Mouse (Mus musculus) hindbrain, postnatal 0 days (tissue): ENCODE results near the gene Gm9833. TPM values are rescaled to one million over a fixed set of nuclear protein-coding genes. Genes with fewer than 3 reads are reported as not detected.

Experiments
- ATAC-seq: fragments of 200-750 bp; cut with Nextera tagmentation; 2 replicates; pipeline ENCODE4 v1.8.0; 2017; ENCODE audit warnings: mild to moderate bottlenecking, moderate TSS enrichment, moderate library complexity
- DNase-seq: peaks from one replicate; pipeline ENCODE4 v3.0.0-alpha.2; 2015; ENCODE audit warnings: low spot score
- H3K27ac ChIP-seq: fragments of 300-500 bp; sonication (generic); 2 replicates; pipeline ENCODE4 v1.5.1; 2014; ENCODE audit warnings: mild to moderate bottlenecking
- H3K27me3 ChIP-seq: fragments of 300-500 bp; sonication (generic); 2 replicates; pipeline ENCODE4 v1.6.1; 2014; ENCODE audit warnings: low read length, mixed read lengths; ENCODE audit not compliant: insufficient read depth
- H3K36me3 ChIP-seq: fragments of 300-500 bp; sonication (generic); 2 replicates; pipeline ENCODE4 v1.6.1; 2014; ENCODE audit warnings: low read length, mixed read lengths; ENCODE audit not compliant: insufficient read depth
- H3K4me1 ChIP-seq: fragments of 300-500 bp; sonication (generic); 2 replicates; pipeline ENCODE4 v1.6.1; 2014; ENCODE audit warnings: antibody characterized with exemption, low read length, mixed read lengths; ENCODE audit not compliant: insufficient read depth
- H3K4me2 ChIP-seq: fragments of 300-500 bp; sonication (generic); 2 replicates; pipeline ENCODE4 v1.6.1; 2014; ENCODE audit warnings: low read depth, mild to moderate bottlenecking, low read length, moderate library complexity, mixed read lengths
- H3K4me3 ChIP-seq: fragments of 300-500 bp; sonication (generic); 2 replicates; pipeline ENCODE4 v1.5.1; 2014; ENCODE audit warnings: low read length
- H3K9ac ChIP-seq: fragments of 300-500 bp; sonication (generic); replicated peaks from 2 replicates; pipeline ENCODE4 v1.6.1; 2014; ENCODE audit warnings: mild to moderate bottlenecking, low read length, moderate library complexity, mixed read lengths
- H3K9me3 ChIP-seq: fragments of 300-500 bp; sonication (generic); 2 replicates; pipeline ENCODE4 v1.6.1; 2016; ENCODE audit warnings: low read length, mixed read lengths
- CTCF ChIP-seq: IDR thresholded peaks from 2 replicates; pipeline ENCODE4 v1.5.1; 2016; ENCODE audit warnings: antibody characterized with exemption, control low read depth, low read depth
- WGBS: fragments of 180-500 bp; shearing (Covaris S2); extraction: QIAGEN DNeasy Blood & Tissue Kit; methylation state at CpG from one replicate; pipeline ENCODE4 v1.1.7; 2014; 5-methylcytosine and 5-hydroxymethylcytosine counted together
- polyA plus RNA-seq: library from polyadenylated mRNA; unstranded; fragments of >200 nt; fragmentation: Nextera tagmentation; extraction: Ambion mirVana; gene quantifications from 2 replicates; pipeline ENCODE4 v1.2.1, GENCODE M21; 2015
- total RNA-seq: library from RNA; depleted of rRNA; stranded (reverse); fragments of >200 nt; gene quantifications from 2 replicates; pipeline ENCODE4 v1.2.3, GENCODE M21; 2014

The Gm9833 gene
- total and polyA plus RNA-seq, 2 experiments from 2014 or later, result 1.4 to 3.7 TPM

DNA sequence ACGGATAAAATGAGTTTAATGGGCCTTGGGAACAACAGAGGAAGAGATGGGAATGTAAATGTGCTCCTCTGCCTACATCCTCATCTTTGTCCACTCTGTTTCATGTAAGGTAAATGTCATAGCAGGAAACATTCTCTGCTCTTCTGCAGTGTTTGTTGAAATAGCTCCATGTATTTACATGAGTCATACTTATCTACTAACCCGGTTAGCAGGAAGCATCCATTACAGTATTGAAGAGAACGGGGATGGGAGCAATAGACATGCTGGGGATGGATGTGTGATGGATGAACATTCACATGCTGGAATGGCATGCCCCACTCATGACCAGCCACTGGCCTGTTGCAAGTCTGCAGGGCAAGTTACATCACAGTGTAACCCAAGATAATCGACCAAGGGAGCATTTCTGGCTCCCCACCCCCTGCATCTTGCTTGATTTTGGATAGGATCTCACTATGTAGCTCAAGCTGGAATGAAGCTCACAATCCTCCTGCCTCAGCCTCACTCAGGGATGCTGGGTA is 5.3 kb upstream of the Gm9833 start:
- Histone ChIP-seq H3K9me3 (no peaks in the 10 kb centered on the region), H3K9ac (no peak overlapping the region), H3K27me3 (no peaks in the 10 kb centered on the region), H3K27ac (peak overlapping the region; percentile 79; the same call in 1 of the 2 replicates), H3K4me1 (0 out of 2 replicates have a peak, but pooled peaks cover 6% of the 10 kb centered on the region), H3K36me3 (no peaks in the 10 kb centered on the region), H3K4me2 (no peak overlapping the region), H3K4me3 (no peak overlapping the region)
- DNase-seq, result no peak
- 63% methylated on average over 4 of the region's 4 CpGs for WGBS
- peak; percentile 13; the same call in 1 of the 2 replicates for ATAC-seq
- TF ChIP-seq CTCF, result no peak

DNA sequence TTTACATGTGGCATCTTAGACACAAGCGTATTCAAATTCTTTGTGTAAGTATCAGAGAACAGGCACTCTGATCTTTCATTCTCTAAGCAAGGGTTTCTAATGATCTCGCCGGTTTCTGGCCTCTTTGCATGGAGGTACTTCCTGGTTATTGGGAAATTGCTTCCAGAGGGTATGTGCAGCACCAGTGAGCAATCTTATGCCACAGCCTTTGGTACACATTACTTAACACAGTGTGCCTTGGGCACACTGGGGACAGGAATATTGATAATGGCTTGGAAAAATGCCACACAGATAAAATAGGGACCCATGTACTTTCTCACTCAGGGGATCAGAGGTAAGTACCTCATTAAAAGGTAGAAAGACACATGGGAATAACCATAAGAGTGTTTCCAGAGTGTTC is 3.8 kb upstream of the Gm9833 start:
- 0 out of 2 replicates have a peak, but pooled peaks cover 6% of the 10 kb centered on the region for H3K4me1 ChIP-seq
- no peak overlapping the region for H3K4me3 ChIP-seq
- WGBS, result 89% methylated on average over 3 of the region's 3 CpGs
- no peak overlapping the region for H3K9ac ChIP-seq
- no peaks in the 10 kb centered on the region for H3K9me3 ChIP-seq
- TF ChIP-seq CTCF, result no peak
- no peaks in the 10 kb centered on the region for H3K27me3 ChIP-seq
- no peak overlapping the region for H3K4me2 ChIP-seq
- no peaks in the 10 kb centered on the region for H3K36me3 ChIP-seq
- DNase-seq (no peak), ATAC-seq (no peak)
- H3K27ac ChIP-seq, result no peak overlapping the region

DNA sequence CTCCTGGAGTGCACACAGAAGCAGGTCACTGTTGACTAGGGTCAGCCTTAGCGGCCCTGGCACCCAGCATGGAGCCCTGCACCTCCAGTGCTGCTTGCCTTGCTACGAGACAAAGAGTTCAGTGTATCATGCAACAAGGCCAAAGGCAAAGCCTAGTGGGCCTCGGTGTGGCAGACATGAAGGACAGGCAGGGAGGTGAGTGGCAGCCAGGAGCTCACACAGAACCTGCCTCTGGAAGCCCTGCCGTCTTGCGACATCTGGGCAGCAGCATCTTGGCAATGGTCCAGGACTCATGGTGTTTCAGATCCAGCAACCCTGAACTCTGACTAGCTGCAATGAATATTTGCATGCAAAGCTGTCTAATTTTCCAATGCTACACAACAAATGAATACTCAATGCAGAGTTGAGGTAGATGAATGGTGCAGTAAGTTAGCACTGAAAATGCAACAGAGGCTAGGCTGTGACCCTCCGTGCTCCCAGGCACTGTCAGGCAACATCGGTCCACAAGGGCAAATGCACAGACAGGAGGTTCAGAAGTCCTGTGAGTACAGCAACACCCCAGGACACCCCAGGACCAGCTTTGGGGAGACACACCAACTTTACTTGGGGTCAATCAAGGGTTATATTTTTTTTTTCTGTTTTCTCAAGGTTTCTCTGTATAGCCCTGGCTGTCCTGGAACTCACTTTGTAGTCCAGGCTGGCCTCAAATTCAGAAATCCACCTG is 2.4 kb upstream of the Gm9833 start:
- Histone ChIP-seq H3K27ac (no peak overlapping the region), H3K4me1 (0 out of 2 replicates have a peak, but pooled peaks cover 6% of the 10 kb centered on the region), H3K9ac (no peak overlapping the region), H3K4me3 (no peak overlapping the region), H3K9me3 (no peaks in the 10 kb centered on the region), H3K27me3 (no peaks in the 10 kb centered on the region), H3K4me2 (no peak overlapping the region), H3K36me3 (no peaks in the 10 kb centered on the region)
- DNase-seq (peak; percentile 13), ATAC-seq (no peak)
- WGBS, result 57% methylated on average over 7 of the region's 7 CpGs
- no peak for TF ChIP-seq CTCF

DNA sequence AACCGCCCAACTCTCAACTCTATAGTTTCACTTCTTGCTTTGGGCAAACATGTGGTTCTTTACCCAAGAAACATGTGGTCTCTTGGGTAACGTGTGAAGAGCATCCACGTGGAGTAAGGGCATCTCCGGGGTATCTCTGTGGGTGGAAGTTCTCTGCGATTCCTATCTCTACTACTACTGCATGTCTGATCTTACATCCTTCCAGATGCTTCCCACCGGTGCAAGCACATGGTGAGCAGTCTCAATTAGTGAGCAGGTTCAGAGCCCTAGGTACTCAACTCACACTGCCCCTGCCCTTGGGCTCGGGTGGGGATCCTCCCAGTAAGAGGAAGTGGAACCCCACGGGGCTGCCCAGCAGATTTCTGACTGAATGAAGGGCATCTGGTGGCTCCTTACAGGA is 399 bp upstream of the Gm9833 start:
- H3K4me2 ChIP-seq, result no peak overlapping the region
- H3K4me3 ChIP-seq, result no peak overlapping the region
- no peak overlapping the region for H3K27ac ChIP-seq
- TF ChIP-seq CTCF, result no peak
- H3K9me3 ChIP-seq, result no peaks in the 10 kb centered on the region
- H3K27me3 ChIP-seq, result no peaks in the 10 kb centered on the region
- no peak for ATAC-seq
- no peak overlapping the region for H3K9ac ChIP-seq
- H3K4me1 ChIP-seq, result no peaks in the 10 kb centered on the region
- no peak for DNase-seq
- H3K36me3 ChIP-seq, result no peaks in the 10 kb centered on the region
- 92% methylated on average over 8 of the region's 8 CpGs for WGBS

DNA sequence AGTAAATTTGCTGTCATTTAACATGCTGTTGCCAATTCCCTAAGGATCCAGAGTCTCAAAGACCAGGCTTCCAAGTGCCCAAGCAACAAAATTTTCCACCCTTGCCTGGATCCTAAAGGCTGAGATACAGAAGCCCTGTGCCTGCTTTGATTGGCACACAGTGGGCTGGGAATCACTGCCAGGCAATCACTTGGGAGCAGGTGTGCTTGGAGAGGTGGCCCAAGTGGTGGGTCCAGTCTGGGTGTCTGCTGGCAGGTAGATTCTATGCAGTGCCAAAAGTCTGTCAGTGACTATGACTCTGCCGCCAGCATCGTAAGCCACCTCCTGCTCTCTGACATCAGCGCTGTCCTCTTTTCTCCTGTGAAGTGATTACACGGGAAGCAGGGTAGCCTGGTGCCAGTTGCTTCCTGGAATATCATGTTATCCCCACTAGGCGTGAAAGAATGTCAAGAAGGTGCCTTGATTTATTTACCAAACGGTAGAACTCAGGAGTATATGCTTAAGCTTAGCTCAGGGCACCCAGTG is 3.8 kb downstream of the Gm9833 start:
- H3K36me3 ChIP-seq, result no peaks in the 10 kb centered on the region
- no peak overlapping the region for H3K4me2 ChIP-seq
- H3K27me3 ChIP-seq, result no peaks in the 10 kb centered on the region
- no peak overlapping the region for H3K9ac ChIP-seq
- 67% methylated on average over 6 of the region's 6 CpGs for WGBS
- ATAC-seq (0 out of 2 replicates have a peak, but pooled peaks have one; percentile 32), DNase-seq (no peak)
- no peaks in the 10 kb centered on the region for H3K4me1 ChIP-seq
- no peak overlapping the region for H3K27ac ChIP-seq
- TF ChIP-seq CTCF, result no peak
- H3K9me3 ChIP-seq, result no peaks in the 10 kb centered on the region
- no peak overlapping the region for H3K4me3 ChIP-seq

DNA sequence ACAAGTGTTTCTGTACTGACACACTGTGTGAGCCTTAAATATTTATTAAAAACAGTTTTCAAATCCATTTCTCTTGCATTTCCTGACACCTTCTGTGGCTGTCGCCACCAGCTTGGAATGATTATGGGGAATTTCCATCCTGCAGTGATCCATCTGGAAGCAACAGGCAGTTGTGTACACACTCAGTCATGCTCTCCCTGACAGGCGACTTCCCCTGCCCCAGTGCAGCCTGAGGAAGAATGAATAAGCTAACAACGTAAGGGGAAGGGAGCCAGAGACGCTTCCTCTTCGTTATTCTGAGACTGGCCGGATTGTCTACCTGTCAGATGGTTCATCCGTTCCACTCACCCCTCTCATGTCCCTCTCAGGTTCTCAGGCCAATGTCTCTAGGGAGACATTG is 4.6 kb downstream of the Gm9833 start:
- DNase-seq (no peak), ATAC-seq (no peak)
- TF ChIP-seq CTCF, result no peak
- no peak overlapping the region for H3K27ac ChIP-seq
- 40% methylated on average over 7 of the region's 7 CpGs for WGBS
- no peaks in the 10 kb centered on the region for H3K9me3 ChIP-seq
- H3K4me3 ChIP-seq, result no peak overlapping the region
- no peak overlapping the region for H3K4me2 ChIP-seq
- H3K27me3 ChIP-seq, result no peaks in the 10 kb centered on the region
- H3K36me3 ChIP-seq, result no peaks in the 10 kb centered on the region
- no peaks in the 10 kb centered on the region for H3K4me1 ChIP-seq
- H3K9ac ChIP-seq, result no peak overlapping the region

DNA sequence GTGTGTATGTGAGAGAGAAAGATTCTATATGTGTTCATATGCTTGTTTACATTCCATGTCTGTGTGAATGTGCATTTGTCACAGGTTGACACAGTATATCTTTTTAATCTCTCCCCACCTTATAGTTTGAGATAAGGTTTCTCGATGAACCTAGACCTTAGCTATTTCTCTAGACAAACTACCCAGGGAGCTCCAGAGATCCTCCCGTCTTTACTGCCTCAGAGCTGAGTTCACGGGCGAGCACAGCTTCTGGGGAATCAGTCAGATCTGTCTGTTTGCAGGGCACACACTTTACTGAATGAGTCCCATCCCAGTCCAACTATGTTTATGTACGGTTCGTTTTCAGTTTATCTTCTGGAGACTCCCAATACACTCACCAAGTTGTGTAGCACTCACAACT is 5.0 kb downstream of the Gm9833 start:
- WGBS, result 83% methylated on average over 6 of the region's 6 CpGs
- H3K4me1 ChIP-seq, result no peaks in the 10 kb centered on the region
- H3K4me3 ChIP-seq, result no peak overlapping the region
- no peaks in the 10 kb centered on the region for H3K9me3 ChIP-seq
- ATAC-seq (no peak), DNase-seq (no peak)
- H3K27ac ChIP-seq, result no peak overlapping the region
- H3K4me2 ChIP-seq, result no peak overlapping the region
- no peaks in the 10 kb centered on the region for H3K36me3 ChIP-seq
- TF ChIP-seq CTCF, result no peak
- no peak overlapping the region for H3K9ac ChIP-seq
- H3K27me3 ChIP-seq, result no peaks in the 10 kb centered on the region
